Mouse (Mus musculus): ENCODE results near the gene Gnb4.

Gene Gnb4

GRCm38 (mm10) chr3:32616331-32617052 lies at the start of gene Gnb4:
Gene Gnb4, minus strand, starts transcription at chr3:32616585.
- DNase-seq: peak; percentile 13

- DNase-seq: no peak
These were observed 45.2 kb upstream of the Gnb4 start for GRCm38 (mm10) chr3:32661556-32661930.

- no peak for DNase-seq
These were observed 44.6 kb upstream of the Gnb4 start for GRCm38 (mm10) chr3:32660831-32661555.

- DNase-seq: no peak
These were observed 43.9 kb upstream of the Gnb4 start for GRCm38 (mm10) chr3:32660276-32660675.

- DNase-seq: no peak
These were observed 43.1 kb upstream of the Gnb4 start for GRCm38 (mm10) chr3:32659506-32659905.

GRCm38 (mm10) chr3:32658821-32659220 lies 42.4 kb upstream of the Gnb4 start:
- DNase-seq: no peak

GRCm38 (mm10) chr3:32658401-32658800 lies 42.0 kb upstream of the Gnb4 start:
- no peak for DNase-seq

GRCm38 (mm10) chr3:32656398-32656994 lies 40.1 kb upstream of the Gnb4 start:
- no peak for DNase-seq

- DNase-seq: no peak
These were observed 39.6 kb upstream of the Gnb4 start for GRCm38 (mm10) chr3:32655994-32656393.

GRCm38 (mm10) chr3:32652739-32653138 lies 36.4 kb upstream of the Gnb4 start:
- no peak for DNase-seq

- no peak for DNase-seq
These were observed 32.9 kb upstream of the Gnb4 start for GRCm38 (mm10) chr3:32649284-32649683.

- no peak for DNase-seq
These were observed 30.5 kb upstream of the Gnb4 start for GRCm38 (mm10) chr3:32646918-32647317.

GRCm38 (mm10) chr3:32644751-32645150 lies 28.4 kb upstream of the Gnb4 start:
- DNase-seq: no peak

- no peak for DNase-seq
These were observed 25.7 kb upstream of the Gnb4 start for GRCm38 (mm10) chr3:32642116-32642515.

GRCm38 (mm10) chr3:32638240-32638639 lies 21.9 kb upstream of the Gnb4 start:
- DNase-seq: peak; percentile 15

- no peak for DNase-seq
These were observed 16.4 kb upstream of the Gnb4 start for GRCm38 (mm10) chr3:32632760-32633264.

GRCm38 (mm10) chr3:32630210-32630609 lies 13.8 kb upstream of the Gnb4 start:
- no peak for DNase-seq

- DNase-seq: no peak
These were observed 11.8 kb upstream of the Gnb4 start for GRCm38 (mm10) chr3:32628141-32628540.

GRCm38 (mm10) chr3:32622106-32622505 lies 5.7 kb upstream of the Gnb4 start:
- DNase-seq: no peak

GRCm38 (mm10) chr3:32621658-32622057 lies 5.3 kb upstream of the Gnb4 start:
- DNase-seq: no peak

GRCm38 (mm10) chr3:32617053-32617642 lies 763 bp upstream of the Gnb4 start:
- no peak for DNase-seq

GRCm38 (mm10) chr3:32616006-32616330 lies 417 bp downstream of the Gnb4 start:
- DNase-seq: no peak

GRCm38 (mm10) chr3:32615376-32615775 lies 1.0 kb downstream of the Gnb4 start:
- no peak for DNase-seq

- no peak for DNase-seq
These were observed 1.6 kb downstream of the Gnb4 start for GRCm38 (mm10) chr3:32614786-32615185.
